Mouse (Mus musculus) forebrain, embryonic 16.5 days (tissue): ENCODE data around the gene Rasgef1b. TPM values are rescaled to one million over a fixed set of nuclear protein-coding genes. Genes with fewer than 3 reads are reported as not detected.

Source experiments
- ATAC-seq: fragments of 200-750 bp; cut with Nextera tagmentation; 2 replicates; pipeline ENCODE4 v1.8.0; 2017; ENCODE audit warnings: mild to moderate bottlenecking, moderate library complexity
- H3K27ac ChIP-seq: fragments of 300-500 bp; sonication (generic); 2 replicates; pipeline ENCODE4 v1.5.1; 2014; ENCODE audit warnings: low read length, control low read depth
- H3K27me3 ChIP-seq: fragments of 300-500 bp; sonication (generic); replicated peaks from 2 replicates; pipeline ENCODE4 v1.6.1; 2014; ENCODE audit warnings: low read length; ENCODE audit not compliant: control insufficient read depth, insufficient read depth
- H3K36me3 ChIP-seq: fragments of 300-500 bp; sonication (generic); 2 replicates; pipeline ENCODE4 v1.6.1; 2014; ENCODE audit not compliant: control insufficient read depth, insufficient read depth
- H3K4me1 ChIP-seq: fragments of 300-500 bp; sonication (generic); replicated peaks from 2 replicates; pipeline ENCODE4 v1.6.1; 2014; ENCODE audit warnings: low read length; ENCODE audit not compliant: control insufficient read depth, insufficient read depth
- H3K4me2 ChIP-seq: fragments of 300-500 bp; sonication (generic); 2 replicates; pipeline ENCODE4 v1.6.1; 2014; ENCODE audit warnings: mild to moderate bottlenecking, low read length, control low read depth
- H3K4me3 ChIP-seq: fragments of 300-500 bp; sonication (generic); replicated peaks from 2 replicates; pipeline ENCODE4 v1.5.1; 2014; ENCODE audit warnings: mild to moderate bottlenecking, low read length, control low read depth
- H3K9ac ChIP-seq: fragments of 300-500 bp; sonication (generic); replicated peaks from 2 replicates; pipeline ENCODE4 v1.6.1; 2014; ENCODE audit warnings: low read depth, low read length, control low read depth
- H3K9me3 ChIP-seq: fragments of 300-500 bp; sonication (generic); 2 replicates; pipeline ENCODE4 v1.6.1; 2016; ENCODE audit warnings: low read length; ENCODE audit not compliant: control insufficient read depth
- WGBS: fragments of 180-500 bp; shearing (Covaris S2); extraction: QIAGEN DNeasy Blood & Tissue Kit; methylation state at CpG from one replicate; pipeline ENCODE4 v1.1.7; 2014; 5-methylcytosine and 5-hydroxymethylcytosine counted together
- polyA plus RNA-seq: library from polyadenylated mRNA; unstranded; fragments of >200 nt; fragmentation: Nextera tagmentation; extraction: Ambion mirVana; gene quantifications from 2 replicates; pipeline ENCODE4 v1.2.1, GENCODE M21; 2015

Rasgef1b gene
- polyA plus RNA-seq, 1 experiment from 2014 or later: 107 TPM

DNA sequence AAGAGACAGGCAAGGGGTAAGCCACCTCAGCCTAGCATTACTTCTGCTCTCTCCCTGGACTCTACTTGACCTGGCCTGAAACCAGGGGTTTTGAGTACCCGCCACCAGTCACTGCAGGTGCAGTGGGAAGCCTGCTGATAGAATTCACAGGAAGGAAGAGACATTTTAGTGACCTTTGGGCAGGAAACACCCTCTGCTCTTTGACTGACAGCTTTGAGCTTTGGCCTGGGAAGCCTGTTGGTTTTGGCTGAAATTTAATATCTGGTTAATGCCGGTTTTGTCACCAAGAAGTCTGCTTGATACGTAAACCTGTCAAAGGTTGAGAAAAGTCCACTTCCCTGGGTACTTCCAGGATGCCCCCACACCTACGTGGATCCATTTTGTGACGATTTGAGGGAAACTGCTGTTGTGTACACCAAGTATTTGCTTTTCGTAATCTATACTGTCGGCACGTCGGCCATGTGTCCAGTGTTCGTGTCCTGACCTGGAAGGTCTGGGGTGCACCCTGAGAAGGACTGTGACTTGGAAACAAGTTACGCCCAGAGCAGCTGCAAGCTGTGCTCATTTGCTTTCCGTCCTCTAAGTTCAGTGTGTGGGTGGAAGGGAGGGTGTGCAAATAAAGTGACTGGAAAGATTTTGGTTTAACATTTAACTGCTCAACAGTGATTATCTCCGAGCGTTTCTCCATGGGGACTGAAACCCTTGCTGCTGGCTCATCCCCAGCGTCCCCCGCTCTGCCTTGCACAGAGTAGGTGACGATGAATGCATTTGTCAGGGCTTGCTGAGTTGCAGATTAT, 341.5 kb downstream of the Rasgef1b start:
- ATAC-seq: no peak
- no peaks in the 10 kb centered on the region for H3K36me3 ChIP-seq
- H3K4me1 ChIP-seq: peaks cover 9% of the 10 kb centered on the region; the same call in 1 of the 2 replicates
- no peak overlapping the region for H3K9ac ChIP-seq
- H3K4me3 ChIP-seq: no peak overlapping the region
- H3K4me2 ChIP-seq: no peak overlapping the region
- no peak overlapping the region for H3K27ac ChIP-seq
- no peaks in the 10 kb centered on the region for H3K9me3 ChIP-seq
- no peaks in the 10 kb centered on the region; the same call in 1 of the 2 replicates for H3K27me3 ChIP-seq
- WGBS: 87% methylated on average over 17 of the region's 17 CpGs

DNA sequence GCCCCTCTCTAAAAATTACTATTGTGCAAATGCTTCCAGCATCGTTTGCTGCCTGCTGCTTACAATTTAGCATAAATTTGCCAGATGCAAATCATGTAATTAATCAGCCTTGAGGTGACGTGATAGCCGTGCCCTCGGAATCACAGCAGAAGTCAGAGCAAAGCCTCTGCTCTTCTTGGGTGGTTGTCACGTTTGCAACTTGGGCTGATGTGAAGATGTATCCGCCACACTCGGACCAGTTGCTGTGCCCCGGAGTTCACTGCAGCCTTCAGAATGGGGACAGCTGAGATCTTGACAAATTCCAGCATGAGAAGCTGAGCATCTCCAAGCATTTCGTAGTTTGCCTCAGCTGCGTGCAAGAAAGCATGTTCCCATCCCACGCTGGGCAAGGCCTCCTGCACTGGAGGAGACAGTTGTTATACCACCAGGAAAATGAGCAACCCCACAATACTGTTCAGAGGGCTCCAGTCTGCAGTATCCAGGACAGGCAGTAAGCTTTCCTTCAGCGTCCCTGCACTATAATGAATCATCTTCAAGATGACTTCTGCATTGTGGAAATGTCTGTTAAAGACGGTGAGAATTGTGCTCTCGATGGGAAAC, 342.5 kb downstream of the Rasgef1b start:
- 35% methylated on average over 14 of the region's 14 CpGs for WGBS
- peaks cover 9% of the 10 kb centered on the region; the same call in 1 of the 2 replicates for H3K4me1 ChIP-seq
- no peaks in the 10 kb centered on the region for H3K36me3 ChIP-seq
- no peak overlapping the region for H3K27ac ChIP-seq
- no peak overlapping the region for H3K4me2 ChIP-seq
- no peaks in the 10 kb centered on the region for H3K9me3 ChIP-seq
- no peaks in the 10 kb centered on the region; the same call in 1 of the 2 replicates for H3K27me3 ChIP-seq
- H3K4me3 ChIP-seq: no peak overlapping the region
- no peak for ATAC-seq
- H3K9ac ChIP-seq: no peak overlapping the region

- Histone ChIP-seq H3K27me3 (no peaks in the 10 kb centered on the region; the same call in 1 of the 2 replicates), H3K4me2 (no peak overlapping the region), H3K27ac (no peak overlapping the region), H3K4me1 (peaks cover 9% of the 10 kb centered on the region; the same call in 1 of the 2 replicates), H3K4me3 (no peak overlapping the region), H3K9ac (no peak overlapping the region), H3K9me3 (no peaks in the 10 kb centered on the region), H3K36me3 (no peaks in the 10 kb centered on the region)
- 63% methylated on average over 8 of the region's 8 CpGs for WGBS
- ATAC-seq: no peak
These were observed 343.1 kb downstream of the Rasgef1b start for GRCm38 (mm10) chr5:99385737-99386136.

DNA sequence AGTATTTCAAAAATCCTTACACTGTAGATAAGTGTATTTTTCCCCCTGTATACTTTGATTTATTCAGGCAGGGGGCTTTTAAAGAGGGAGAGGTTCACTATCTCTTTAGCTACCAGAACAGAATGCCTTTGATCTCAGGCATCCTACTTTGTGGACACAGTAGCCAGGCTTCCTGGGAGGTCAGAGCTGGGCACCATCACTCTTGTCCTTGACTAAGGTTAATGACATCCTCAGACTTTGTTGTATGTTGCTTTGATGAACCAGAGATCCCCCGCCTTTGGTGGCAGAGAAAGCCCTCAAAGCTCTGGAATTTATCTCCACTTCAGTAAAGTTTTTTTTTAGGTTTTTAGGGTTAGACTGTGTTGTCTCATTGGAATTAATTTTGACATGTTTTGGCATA, 343.8 kb downstream of the Rasgef1b start:
- no peaks in the 10 kb centered on the region; the same call in 1 of the 2 replicates for H3K27me3 ChIP-seq
- no peaks in the 10 kb centered on the region for H3K9me3 ChIP-seq
- no peak overlapping the region for H3K4me3 ChIP-seq
- peaks cover 9% of the 10 kb centered on the region; the same call in 1 of the 2 replicates for H3K4me1 ChIP-seq
- H3K4me2 ChIP-seq: no peak overlapping the region
- WGBS: 47% methylated on average over 1 of the region's 1 CpGs
- ATAC-seq: no peak
- H3K9ac ChIP-seq: no peak overlapping the region
- no peak overlapping the region for H3K27ac ChIP-seq
- H3K36me3 ChIP-seq: no peaks in the 10 kb centered on the region

DNA sequence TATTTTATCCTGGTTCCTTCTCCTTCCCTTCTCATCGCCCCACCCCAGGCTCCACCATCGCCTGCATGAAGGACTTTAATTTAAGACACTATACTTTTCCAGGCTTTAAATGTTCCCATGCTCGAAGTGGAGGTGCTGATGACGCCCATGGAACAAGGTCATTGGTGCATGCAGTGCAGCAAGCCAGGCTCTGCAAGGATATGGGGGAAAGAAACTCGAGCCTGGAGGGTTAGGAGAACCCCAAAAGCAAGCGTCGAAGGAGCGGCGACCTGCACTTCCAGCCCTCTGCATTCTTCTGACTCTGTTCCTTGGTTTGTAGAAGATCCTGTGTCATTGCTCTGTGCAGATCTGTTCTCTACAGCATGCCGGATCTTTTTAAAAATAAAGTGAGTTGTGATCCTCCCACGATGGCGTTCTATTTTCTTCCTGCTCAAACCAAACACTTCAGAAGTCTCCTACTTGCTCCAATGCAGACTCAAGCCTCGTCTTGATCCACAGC, 345.0 kb downstream of the Rasgef1b start:
- H3K4me3 ChIP-seq: no peak overlapping the region
- H3K27ac ChIP-seq: no peak overlapping the region
- H3K27me3 ChIP-seq: no peaks in the 10 kb centered on the region; the same call in 1 of the 2 replicates
- H3K4me2 ChIP-seq: no peak overlapping the region
- no peaks in the 10 kb centered on the region for H3K9me3 ChIP-seq
- WGBS: 86% methylated on average over 13 of the region's 13 CpGs
- no peaks in the 10 kb centered on the region for H3K36me3 ChIP-seq
- no peak for ATAC-seq
- no peak overlapping the region for H3K9ac ChIP-seq
- H3K4me1 ChIP-seq: peaks cover 11% of the 10 kb centered on the region; the same call in 1 of the 2 replicates

DNA sequence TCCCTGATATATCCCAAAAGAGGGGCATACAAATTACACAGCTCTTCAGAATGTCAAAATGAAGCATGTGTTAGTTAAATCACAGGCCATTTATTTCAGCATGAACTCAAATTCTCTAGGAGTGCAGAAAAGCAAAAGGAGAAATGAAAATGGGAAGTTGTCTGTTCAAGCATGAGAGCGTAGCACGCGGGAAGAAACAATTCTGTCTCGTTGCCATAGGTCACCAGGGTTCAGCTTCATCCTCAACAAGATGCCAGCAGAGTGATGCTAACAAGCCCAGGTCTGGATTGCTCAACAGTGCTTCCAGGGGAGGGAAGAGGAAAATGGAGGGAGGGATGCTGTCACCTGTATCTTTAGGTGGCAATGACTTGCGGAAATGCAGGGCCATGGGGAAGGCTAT, 346.1 kb downstream of the Rasgef1b start:
- Histone ChIP-seq H3K9ac (no peak overlapping the region), H3K4me1 (peaks cover 16% of the 10 kb centered on the region; the same call in 1 of the 2 replicates), H3K9me3 (no peaks in the 10 kb centered on the region), H3K36me3 (no peaks in the 10 kb centered on the region), H3K4me3 (no peak overlapping the region), H3K27me3 (no peaks in the 10 kb centered on the region; the same call in 1 of the 2 replicates), H3K27ac (no peak overlapping the region), H3K4me2 (no peak overlapping the region)
- no peak for ATAC-seq
- 75% methylated on average over 5 of the region's 5 CpGs for WGBS

- ATAC-seq: no peak
- Histone ChIP-seq H3K4me2 (no peak overlapping the region), H3K9ac (no peak overlapping the region), H3K9me3 (no peaks in the 10 kb centered on the region), H3K4me1 (peaks cover 16% of the 10 kb centered on the region; the same call in 1 of the 2 replicates), H3K4me3 (no peak overlapping the region), H3K27me3 (no peaks in the 10 kb centered on the region; the same call in 1 of the 2 replicates), H3K36me3 (no peaks in the 10 kb centered on the region), H3K27ac (no peak overlapping the region)
- 92% methylated on average over 2 of the region's 2 CpGs for WGBS
These were observed 347.2 kb downstream of the Rasgef1b start for GRCm38 (mm10) chr5:99381639-99382038.

GRCm38 (mm10) chr5:99380882-99381281, 348.0 kb downstream of the Rasgef1b start:
- Histone ChIP-seq H3K4me2 (no peak overlapping the region), H3K9ac (no peak overlapping the region), H3K4me1 (peaks cover 11% of the 10 kb centered on the region; the same call in 1 of the 2 replicates), H3K9me3 (no peaks in the 10 kb centered on the region), H3K36me3 (no peaks in the 10 kb centered on the region), H3K27ac (no peak overlapping the region), H3K27me3 (no peaks in the 10 kb centered on the region; the same call in 1 of the 2 replicates), H3K4me3 (no peak overlapping the region)
- 91% methylated on average over 9 of the region's 9 CpGs for WGBS
- no peak for ATAC-seq

DNA sequence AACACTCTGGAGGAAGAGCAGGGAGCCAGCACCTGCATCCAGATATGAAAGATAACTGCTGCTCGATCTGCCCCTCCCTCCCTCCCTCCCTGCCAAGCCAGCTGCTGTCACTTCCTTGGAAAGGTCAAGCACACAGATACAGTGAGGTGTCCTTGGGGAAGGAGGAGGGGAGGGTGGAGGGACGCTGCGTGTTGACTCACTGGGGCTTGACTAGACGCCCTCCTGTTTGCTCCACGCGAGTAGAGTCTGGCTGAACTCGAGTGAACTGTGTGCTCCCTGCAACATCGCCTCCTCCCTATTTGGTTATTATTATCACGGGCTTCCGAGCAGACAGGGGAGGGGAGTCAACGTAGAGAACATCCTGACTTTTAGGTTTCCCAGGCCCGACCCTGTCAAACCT, 348.7 kb downstream of the Rasgef1b start:
- Histone ChIP-seq H3K27ac (no peak overlapping the region), H3K36me3 (no peaks in the 10 kb centered on the region), H3K4me2 (no peak overlapping the region), H3K27me3 (no peaks in the 10 kb centered on the region; the same call in 1 of the 2 replicates), H3K4me3 (no peak overlapping the region), H3K4me1 (peaks cover 10% of the 10 kb centered on the region; the same call in 1 of the 2 replicates), H3K9ac (no peak overlapping the region), H3K9me3 (no peaks in the 10 kb centered on the region)
- 78% methylated on average over 12 of the region's 12 CpGs for WGBS
- no peak for ATAC-seq
